Mouse (Mus musculus) c-Kit-positive CD71-negative TER-119-negative erythroid progenitor cells, embryonic 14.5 days (primary cell): Measurements from ENCODE around the gene Rapgef4.
"Not testable (repeated sequence)": the region's sequence is repeated elsewhere in the genome, so short reads cannot be mapped to it uniquely, and the experiment has no call there.

Source experiments
- DNase-seq: peaks from one replicate; pipeline ENCODE4 v3.0.0-alpha.2; 2013; ENCODE audit warnings: low read depth

Gene Rapgef4

DNA sequence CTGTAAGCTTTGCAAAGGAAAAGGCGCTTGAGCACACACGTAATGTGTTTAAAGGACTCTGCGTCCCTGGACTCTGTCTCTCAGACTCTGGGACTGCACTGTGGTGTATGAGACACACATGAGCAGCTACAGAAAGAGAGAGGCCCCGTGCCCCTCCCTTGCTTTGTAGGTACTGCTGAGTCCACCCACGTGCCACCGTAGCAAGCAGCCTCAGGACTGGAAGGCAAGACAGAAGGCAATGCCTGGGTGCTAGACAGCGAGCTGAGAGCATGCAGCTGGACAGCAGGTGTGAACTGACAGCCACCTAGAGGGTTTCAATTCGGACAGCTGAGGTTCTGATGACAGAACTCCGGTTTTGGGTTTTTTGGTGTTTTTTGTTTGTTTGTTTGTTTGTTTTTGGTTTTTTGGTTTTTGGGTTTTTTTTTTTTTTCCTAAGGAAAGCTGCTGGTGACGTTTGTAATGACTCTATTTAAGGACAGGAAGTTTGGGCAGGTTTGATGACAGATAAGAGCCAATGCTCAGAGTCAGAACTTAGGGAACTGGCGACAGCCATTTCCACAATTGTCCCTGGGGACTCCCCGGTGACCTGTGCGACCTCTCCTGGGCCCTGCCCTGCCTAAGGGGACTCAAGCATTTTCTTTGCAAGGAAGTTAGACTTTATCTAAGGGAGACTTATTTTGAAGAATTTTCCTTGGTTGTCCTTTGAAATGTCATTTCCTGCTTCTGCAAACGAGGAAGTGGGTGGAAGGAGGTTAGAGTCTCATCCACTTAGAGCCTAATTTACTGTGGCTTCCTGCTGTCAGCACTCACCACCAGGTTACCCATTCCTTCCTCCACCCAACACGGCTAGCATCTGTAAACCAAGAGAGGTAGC lies 136.3 kb downstream of the Rapgef4 start:
- DNase-seq, result no peak

DNA sequence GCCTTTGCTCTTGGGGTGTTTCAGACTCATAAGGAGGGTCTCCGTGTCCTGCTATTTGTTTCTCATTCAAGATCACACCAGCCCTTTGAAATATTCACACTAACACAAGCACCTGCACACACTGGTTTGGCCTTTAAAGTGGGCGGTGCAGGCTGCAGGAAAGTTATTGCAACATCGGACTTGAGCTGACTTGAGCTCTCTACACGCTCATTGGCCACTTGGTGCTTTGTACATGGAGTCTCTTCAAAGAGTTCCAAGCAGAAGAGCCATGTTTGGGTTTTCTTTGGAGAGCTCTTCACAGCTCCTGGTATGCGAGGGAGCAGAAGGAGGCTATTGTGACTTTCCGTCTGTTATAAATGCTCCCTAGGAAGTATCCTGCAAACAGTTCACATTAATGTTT lies 139.2 kb downstream of the Rapgef4 start:
- DNase-seq, result no peak

GRCm38 (mm10) chr2:72122410-72123223 lies 141.6 kb downstream of the Rapgef4 start:
- no peak for DNase-seq

DNA sequence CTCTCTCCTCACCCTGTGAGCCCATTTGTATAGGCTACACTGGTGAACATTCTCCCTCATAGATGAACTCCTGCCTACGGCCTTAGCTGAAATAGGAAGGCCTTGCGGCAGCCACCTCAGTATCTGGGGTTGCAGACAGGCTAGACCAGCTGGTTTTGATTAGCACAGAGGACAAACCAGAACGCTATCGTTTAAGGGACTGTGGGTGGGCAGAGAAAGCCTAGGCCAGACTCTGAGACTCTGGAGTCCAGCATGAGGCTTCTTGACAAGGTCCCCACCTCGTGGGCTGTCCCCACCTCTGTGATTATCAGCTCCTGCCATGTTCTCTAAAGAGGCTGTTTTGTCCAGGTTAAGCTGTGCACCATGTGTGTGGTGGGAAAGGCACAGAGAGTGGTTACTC lies 142.8 kb downstream of the Rapgef4 start:
- DNase-seq, result no peak

DNA sequence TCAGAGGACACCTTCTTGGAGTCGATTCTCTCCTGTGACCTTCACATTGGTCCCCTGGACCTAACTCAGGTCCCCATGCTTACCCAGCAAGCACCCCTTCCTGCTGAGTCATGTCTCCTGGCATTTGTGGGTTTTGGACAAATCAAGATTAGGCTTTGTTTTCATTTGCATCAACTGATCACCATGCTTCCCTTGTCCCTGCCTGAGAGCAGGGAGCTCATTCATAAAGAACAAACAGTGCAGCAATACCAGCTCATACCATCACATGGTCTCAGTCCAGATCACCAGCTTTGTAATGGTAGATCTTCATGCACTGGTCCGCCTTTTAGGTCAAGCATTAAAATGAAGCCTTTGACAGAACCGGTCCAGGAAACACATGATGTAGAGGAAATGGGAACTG lies 144.7 kb downstream of the Rapgef4 start:
- no peak for DNase-seq

DNA sequence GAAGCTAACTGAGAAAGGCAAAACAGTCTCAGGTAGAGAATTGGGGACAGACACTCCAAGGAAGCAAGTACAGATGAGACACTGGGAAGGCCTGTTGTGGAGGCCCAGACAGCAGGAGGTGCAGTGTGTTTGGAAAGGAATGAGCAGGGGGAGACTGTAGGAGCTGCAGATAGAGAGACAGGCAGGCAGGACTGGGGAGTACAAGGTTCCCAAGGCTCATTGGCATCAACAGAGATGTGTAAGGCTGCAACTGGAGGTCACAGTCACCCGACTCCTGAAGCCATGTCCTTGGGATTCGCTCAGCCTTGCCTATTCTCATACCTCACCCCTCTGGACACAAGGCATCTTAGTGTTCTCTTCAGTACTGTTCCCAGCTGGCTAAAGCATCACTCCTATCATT lies 145.4 kb downstream of the Rapgef4 start:
- no peak for DNase-seq

- no peak for DNase-seq
Observed at GRCm38 (mm10) chr2:72129612-72130311, 148.7 kb downstream of the Rapgef4 start.

DNA sequence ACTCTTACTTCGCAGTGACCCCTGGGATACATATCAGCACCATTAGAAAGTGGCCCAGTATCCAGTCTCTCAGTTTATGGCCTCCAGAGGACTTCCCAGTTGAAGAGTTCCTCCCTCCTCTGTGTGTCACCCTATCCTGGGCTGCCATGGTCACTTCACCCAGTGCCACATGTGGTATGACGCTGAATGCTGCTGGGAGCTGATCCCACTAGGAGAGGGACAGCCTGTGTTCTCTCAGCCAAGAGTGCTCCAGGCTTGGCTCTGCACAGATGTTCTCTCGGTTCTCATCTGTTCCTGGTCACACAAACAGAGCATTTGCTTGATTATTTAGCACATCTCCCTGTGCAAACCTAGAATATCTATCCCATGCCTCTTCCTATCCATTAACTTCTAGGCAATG lies 151.2 kb downstream of the Rapgef4 start:
- DNase-seq, result no peak

- DNase-seq, result no peak
Observed at GRCm38 (mm10) chr2:72136045-72136444, 155.0 kb downstream of the Rapgef4 start.

DNA sequence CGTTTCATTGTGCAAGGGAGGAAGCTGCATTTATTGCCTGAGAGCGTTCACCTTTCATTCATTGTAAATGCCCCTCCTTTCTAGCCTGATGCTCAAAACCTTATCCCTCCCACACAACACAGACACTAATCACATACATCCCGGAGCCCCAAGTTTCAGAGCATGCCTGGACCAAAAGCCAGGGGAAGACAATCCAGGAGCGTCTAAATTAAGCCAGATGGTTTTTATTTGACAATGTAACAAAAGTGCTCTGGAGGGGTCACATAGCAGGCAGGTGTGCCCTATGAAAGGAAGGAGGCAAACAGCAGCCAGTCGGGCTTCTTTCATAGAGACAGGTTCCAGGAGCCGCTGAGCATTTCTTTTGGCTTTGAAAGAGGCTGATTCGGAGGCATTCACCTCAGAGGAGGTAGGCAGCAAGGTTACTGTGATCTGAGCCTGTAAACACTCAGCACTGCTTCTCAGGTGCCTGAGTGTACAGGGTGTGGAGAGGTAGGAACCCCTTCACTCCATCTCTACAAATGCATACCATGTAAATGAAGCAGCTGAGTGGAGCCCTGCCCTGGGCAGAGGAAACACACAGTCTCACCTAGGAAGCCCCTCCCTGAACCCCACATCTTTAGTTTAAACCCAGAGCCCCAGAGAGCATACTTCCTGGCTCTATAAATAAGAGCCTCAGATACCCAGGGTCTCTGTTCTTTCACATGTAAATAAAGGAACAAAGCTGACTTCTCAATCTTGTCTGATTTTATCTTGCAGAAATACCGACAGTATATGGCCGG lies 155.6 kb downstream of the Rapgef4 start:
- no peak for DNase-seq

DNA sequence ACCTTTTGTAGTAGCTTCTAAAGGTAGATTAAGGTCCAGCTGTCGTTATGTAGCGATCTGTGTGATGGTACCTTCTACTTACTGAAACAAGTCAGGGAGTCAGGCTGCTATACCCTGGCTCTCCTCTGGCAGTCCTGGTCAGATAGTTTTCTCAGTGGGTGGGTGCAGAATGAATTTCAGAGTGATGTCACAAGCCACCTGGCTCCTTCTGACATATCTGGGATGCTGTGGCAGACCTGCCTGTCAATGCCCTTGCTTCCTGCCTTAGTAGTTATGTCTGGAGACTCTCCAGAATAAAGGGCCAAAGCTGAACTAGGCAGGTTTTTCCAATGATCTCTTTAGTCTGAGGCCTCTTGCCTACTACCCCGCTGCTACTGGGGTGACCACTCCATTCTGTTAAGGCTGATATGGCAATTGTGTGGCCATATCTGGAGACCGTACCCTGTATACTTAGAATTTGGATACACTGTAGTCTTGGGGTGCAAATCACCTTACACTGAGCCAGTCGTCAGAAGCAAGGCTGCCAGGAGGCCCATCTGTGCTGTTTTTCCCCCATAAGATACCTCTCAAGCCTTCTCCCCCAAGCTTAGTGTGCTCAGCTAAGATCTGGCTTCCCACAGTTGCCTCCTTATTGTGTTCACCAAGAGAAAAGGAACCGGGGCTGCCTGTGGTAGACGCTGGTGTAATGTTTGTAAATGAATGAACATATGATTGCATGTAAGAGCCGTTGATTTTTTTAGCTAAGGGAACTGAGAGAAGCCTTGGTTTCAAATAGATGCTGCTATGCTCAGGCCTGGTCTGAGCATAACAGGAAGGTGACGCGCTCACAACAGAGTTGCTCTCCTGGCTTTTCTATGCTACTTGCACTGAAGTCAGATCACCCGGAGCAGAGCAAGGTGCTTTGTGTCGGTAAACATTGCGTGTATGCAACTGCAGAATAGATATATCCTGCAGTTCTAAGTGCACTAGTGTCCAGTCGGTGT lies 159.1 kb downstream of the Rapgef4 start:
- DNase-seq, result no peak

GRCm38 (mm10) chr2:72141091-72141490 lies 160.1 kb downstream of the Rapgef4 start:
- DNase-seq, result no peak

GRCm38 (mm10) chr2:72141732-72142131 lies 160.7 kb downstream of the Rapgef4 start:
- not testable (repeated sequence) for DNase-seq

DNA sequence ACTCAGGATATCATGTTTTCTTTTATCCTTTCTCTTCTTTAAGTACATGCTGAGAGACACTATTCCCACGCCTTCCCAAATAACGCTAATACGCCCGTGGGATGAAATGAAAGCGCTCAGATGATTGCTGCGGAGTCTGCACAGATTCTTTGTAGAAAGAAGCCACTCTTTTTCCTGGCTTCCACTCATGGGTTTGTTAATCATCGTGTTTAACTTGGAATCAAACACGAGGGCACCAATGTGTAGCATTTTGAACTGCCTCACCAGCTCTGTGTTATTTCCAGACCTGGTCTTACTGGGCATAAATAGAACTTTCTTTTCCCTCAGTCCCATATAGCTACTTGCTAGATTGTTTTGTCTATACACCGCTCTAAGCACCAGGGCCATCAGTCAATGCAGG lies 162.4 kb downstream of the Rapgef4 start:
- DNase-seq, result no peak

- DNase-seq, result no peak
Observed at GRCm38 (mm10) chr2:72144576-72145200, 163.6 kb downstream of the Rapgef4 start.

DNA sequence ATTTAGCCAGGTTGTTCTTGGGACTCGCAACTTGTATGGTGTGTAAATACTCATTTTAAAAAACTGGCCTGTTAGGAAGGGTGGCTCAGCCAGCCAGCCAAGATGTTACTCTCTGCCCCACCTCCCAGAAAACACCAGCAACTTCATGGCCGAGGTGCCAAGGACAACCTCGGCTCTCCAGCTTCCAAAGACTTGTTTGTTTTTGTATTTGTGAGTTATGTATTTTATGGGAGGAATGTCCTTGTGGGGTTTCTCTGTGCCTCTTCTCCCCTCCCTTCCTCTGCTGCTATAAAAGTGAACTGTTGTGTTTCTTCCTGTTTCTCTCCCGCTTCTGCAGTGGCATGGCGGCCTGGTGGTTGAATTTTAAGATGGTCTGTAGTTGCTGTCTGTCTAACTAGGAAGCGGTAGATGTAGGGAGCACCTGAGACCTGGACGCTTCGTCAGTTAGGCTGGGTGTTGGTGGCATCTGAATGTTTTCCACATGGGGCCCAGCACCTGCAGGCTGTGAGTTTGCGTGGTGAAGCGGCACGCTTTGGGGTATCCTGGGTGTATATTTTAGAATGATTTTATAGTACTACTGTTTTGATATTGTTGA lies 164.3 kb downstream of the Rapgef4 start:
- DNase-seq, result no peak

GRCm38 (mm10) chr2:72146061-72146460 lies 165.0 kb downstream of the Rapgef4 start:
- no peak for DNase-seq

DNA sequence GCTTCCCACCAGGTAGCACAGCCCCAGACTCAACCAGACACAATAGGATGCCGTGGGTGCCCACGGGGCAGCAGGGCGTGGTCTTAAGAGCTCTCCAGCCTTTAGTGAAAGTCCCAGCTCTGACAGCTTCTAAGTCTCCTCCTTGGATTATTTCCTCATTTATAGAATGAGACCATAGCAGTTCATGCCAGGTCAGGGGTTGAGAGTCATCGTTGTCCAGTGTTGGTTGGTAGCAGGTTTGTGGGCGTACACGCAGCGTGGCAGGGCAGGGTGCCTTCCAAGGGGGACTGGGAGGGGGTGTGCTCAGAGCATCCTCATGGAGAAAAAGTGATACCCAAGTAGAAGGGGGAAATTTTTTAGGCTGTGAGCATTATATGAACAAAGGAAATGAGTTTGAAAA lies 166.2 kb downstream of the Rapgef4 start:
- no peak for DNase-seq

- no peak for DNase-seq
Observed at GRCm38 (mm10) chr2:72147695-72148094, 166.7 kb downstream of the Rapgef4 start.

DNA sequence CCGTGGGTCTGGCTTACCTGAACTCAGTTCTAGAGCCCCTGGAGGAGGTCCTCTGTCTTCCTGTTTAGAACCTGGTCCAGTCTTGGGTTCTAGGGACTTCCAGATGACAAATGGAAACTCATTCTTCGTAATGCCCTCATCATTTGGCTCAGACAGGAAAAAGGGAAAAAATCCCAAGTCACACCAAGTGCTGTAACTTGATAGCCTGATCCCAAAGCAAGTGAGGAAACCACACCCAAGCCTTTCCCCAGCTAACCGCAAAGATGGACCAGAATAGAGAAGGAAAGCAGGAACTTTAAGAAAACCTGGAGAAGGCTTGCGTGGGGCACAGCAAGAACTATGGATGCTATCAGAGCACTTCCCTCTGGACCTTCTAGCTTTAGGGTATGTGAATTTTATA lies 167.6 kb downstream of the Rapgef4 start:
- DNase-seq, result no peak
